Mouse (Mus musculus) cerebral cortex, adult 2 months (tissue): ENCODE results near the gene Pif1.

ENCODE experiments used
- WGBS: fragments of 180-500 bp; shearing (Covaris S2); methylation state at CpG from one replicate; pipeline ENCODE4 v1.1.7; 2018; 5-methylcytosine and 5-hydroxymethylcytosine counted together

Pif1 gene

DNA sequence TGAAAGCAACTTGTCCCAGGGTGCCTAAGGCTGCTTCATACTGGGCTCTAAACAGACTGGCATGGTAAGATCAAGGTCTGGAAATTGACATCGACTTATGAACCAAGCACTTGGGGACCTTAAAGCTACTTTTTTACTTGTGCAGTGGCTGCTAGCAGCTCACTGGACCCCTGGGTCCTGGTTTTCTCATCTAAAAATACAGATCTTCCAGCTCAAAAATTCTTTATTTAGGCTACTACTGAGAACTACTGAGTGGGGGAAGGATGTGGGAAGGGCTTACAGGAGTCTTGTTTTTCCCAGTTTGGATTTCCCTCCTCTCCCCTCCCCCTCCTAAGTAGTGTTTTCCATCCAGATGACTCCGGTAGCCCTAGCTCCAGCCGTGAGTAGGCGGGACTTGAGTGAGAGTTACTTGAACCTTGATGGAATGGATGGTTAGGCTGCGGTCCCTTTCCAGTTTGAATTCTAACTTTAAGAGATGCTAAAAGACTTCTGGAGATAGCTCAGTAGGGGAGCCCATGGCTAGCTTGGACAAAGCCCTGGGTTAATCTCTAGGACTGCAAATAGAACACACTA is 54.0 kb downstream of the Pif1 start:
- 43% methylated on average over 5 of the region's 5 CpGs for WGBS

DNA sequence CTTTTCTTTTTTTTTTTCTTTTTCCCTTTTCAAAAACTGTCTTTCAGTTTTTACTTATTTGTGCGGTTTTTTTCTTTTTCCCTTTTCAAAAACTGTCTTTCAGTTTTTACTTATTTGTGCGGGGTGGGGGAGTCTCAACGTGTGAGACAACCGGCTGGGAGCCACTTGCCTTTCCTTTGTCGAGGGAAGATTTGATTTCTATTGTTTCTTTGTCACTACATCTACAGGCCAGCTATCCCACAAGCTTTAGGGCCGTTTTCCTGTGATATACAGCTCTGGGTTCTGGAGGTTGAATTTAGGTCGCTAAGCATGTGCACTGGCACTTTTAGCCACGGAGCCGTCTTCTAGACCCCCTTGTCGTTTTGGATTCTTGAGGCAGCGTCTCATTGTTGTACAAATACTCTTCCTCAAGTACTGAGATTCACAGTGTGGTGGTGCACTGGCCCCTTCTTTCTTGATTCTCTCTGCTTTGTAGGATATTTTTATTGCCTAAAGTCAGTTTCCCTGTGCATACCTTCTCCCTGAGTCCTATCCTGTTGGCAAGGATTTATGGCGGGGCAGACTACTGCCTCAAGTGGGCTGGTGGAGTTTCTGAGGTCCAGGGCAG is 54.6 kb downstream of the Pif1 start:
- 46% methylated on average over 12 of the region's 12 CpGs for WGBS

DNA sequence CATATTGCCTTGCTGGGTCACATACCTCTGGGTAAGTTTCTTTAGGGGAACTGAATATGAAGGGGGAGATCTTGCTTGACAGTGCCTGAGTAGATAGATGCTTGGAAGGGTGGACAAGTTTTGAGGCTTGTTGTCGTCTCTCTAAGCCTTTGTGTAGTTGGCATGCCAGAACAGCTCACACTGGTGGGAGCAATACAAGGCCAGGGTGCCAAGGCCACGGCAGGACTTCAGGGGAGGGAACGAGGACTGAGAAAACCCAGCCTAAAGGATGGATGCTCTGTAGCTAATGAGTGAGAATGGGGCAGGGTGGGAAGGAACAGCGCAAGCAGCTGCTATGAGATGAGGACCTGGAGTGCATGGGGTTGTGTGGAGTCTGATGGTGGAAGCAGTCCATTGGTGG is 58.0 kb downstream of the Pif1 start:
- WGBS, result 89% methylated on average over 4 of the region's 4 CpGs
